Mouse (Mus musculus): Measurements from ENCODE around the gene Maml1.

DNA sequence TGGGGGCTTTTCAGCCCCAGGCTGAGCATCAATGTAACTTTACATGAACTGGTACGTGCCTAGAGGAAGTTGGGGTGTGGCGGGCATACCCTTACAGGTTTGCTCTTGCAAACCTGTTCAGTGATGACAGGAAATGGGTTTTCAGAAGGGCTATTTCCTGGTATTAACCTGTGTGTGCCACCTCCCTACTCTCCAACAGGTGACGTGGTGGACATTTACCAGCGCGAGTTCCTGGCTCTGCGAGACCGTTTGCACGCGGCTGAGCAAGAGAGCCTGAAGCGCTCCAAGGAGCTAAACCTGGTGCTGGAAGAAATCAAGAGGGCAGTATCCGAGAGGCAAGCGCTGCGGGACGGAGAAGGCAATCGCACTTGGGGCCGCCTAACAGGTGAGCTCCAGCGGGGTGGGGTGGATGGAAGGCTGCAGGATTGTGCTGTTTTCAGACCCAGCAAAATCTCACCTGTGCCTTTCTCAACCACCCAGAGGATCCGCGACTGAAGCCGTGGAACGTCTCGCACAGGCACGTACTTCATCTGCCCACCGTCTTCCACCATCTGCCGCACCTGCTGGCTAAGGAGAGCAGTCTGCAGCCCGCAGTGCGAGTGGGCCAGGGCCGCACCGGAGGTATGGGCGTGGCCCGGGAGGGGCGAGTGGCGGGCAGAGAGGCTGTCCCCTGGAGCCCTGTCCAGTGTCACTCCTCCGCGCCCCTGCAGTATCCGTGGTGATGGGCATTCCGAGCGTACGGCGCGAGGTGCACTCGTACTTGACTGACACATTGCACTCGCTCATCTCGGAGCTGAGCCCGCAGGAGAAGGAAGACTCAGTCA lies 61.4 kb downstream of the Maml1 start:
- TF ChIP-seq ZC3H11A (IDR thresholded peaks at IDR 0.05; ENCODE audit: borderline replicate concordance, low read depth, low read length): no peak
- TF ChIP-seq CHD2 (IDR thresholded peaks at IDR 0.05; ENCODE audit: low read depth, low read length): no peak
- TF ChIP-seq ZNF384 (IDR thresholded peaks at IDR 0.05; ENCODE audit: low read depth, low read length): no peak
- TF ChIP-seq MAFK (IDR thresholded peaks at IDR 0.05; ENCODE audit: insufficient read depth, low read depth, low read length): no peak
- no peak for TF ChIP-seq HCFC1 (IDR thresholded peaks at IDR 0.05; ENCODE audit: borderline replicate concordance, insufficient read depth, low read length)

Measured in ES-E14 (cell line).